Mouse (Mus musculus) WW6 (cell line): ENCODE results near the gene Fryl.

Experiments
- DNase-seq: peaks from one replicate; pipeline ENCODE4 v3.0.0-alpha.2; 2013; ENCODE audit warnings: low read depth, low spot score

The Fryl gene

GRCm38 (mm10) chr5:73257096-73257495, 677 bp upstream of the Fryl start:
- DNase-seq, result no peak

GRCm38 (mm10) chr5:73255321-73256251, 833 bp downstream of the Fryl start:
- DNase-seq, result peak; percentile 16

GRCm38 (mm10) chr5:73254660-73255059, 1.8 kb downstream of the Fryl start:
- no peak for DNase-seq

- DNase-seq, result no peak
These were observed 3.7 kb downstream of the Fryl start for GRCm38 (mm10) chr5:73252739-73253138.

- no peak for DNase-seq
These were observed 7.1 kb downstream of the Fryl start for GRCm38 (mm10) chr5:73249341-73249740.

GRCm38 (mm10) chr5:73248211-73248610, 8.2 kb downstream of the Fryl start:
- DNase-seq, result no peak

GRCm38 (mm10) chr5:73246414-73246813, 10.0 kb downstream of the Fryl start:
- DNase-seq, result no peak

GRCm38 (mm10) chr5:73244403-73244802, 12.0 kb downstream of the Fryl start:
- DNase-seq, result no peak

- no peak for DNase-seq
These were observed 14.5 kb downstream of the Fryl start for GRCm38 (mm10) chr5:73241966-73242365.

GRCm38 (mm10) chr5:73241332-73241731, 15.1 kb downstream of the Fryl start:
- DNase-seq, result no peak

GRCm38 (mm10) chr5:73240391-73240790, 16.0 kb downstream of the Fryl start:
- DNase-seq, result no peak

- no peak for DNase-seq
These were observed 19.5 kb downstream of the Fryl start for GRCm38 (mm10) chr5:73236894-73237334.

- no peak for DNase-seq
These were observed 21.2 kb downstream of the Fryl start for GRCm38 (mm10) chr5:73235201-73235600.

- no peak for DNase-seq
These were observed 23.2 kb downstream of the Fryl start for GRCm38 (mm10) chr5:73233018-73233881.

- no peak for DNase-seq
These were observed 24.2 kb downstream of the Fryl start for GRCm38 (mm10) chr5:73232267-73232666.

- DNase-seq, result no peak
These were observed 24.6 kb downstream of the Fryl start for GRCm38 (mm10) chr5:73231835-73232234.

- DNase-seq, result no peak
These were observed 26.2 kb downstream of the Fryl start for GRCm38 (mm10) chr5:73230171-73230570.

GRCm38 (mm10) chr5:73229467-73229866, 27.0 kb downstream of the Fryl start:
- DNase-seq, result no peak

GRCm38 (mm10) chr5:73228291-73229049, 27.9 kb downstream of the Fryl start:
- DNase-seq, result no peak

GRCm38 (mm10) chr5:73227518-73228101, 28.8 kb downstream of the Fryl start:
- DNase-seq, result no peak

- no peak for DNase-seq
These were observed 33.4 kb downstream of the Fryl start for GRCm38 (mm10) chr5:73223065-73223464.
